Mouse (Mus musculus) gastrocnemius, postnatal 10 days (tissue): ENCODE measurements around the gene Vps53. TPM values are rescaled to one million over a fixed set of nuclear protein-coding genes. Genes with fewer than 3 reads are reported as not detected.
"Not testable (repeated sequence)": the region's sequence is repeated elsewhere in the genome, so short reads cannot be mapped to it uniquely, and the experiment has no call there.

ENCODE experiments used
- DNase-seq: peaks from one replicate; pipeline ENCODE4 v3.0.0; 2021; ENCODE audit warnings: mixed read lengths
- long read RNA-seq, 2 experiments: library from polyadenylated mRNA; stranded (forward); transcript quantifications; one replicate each; pipeline ENCODE4 v2.0.0; 2021
- total RNA-seq, 2 experiments: library from RNA; stranded (reverse); gene quantifications; 2 replicates each; pipeline ENCODE4 v1.2.3; 2021

The Vps53 gene
- total RNA-seq = 10 to 100 TPM; 27.3 TPM
- long read RNA-seq, experiment 1, transcript Vps53-201 (22 exons, 2,833 nt) = major isoform, 21 of 24 reads
- long read RNA-seq, experiment 1, partial matches to known transcripts = 1 of 24 reads
- long read RNA-seq, experiment 1, other reads (novel, unspliced or antisense) = 1 of 24 reads
- long read RNA-seq, experiment 2, transcript Vps53-201 (22 exons, 2,833 nt) = major isoform, 18 of 24 reads
- long read RNA-seq, experiment 2, partial matches to known transcripts = 2 of 24 reads
- long read RNA-seq, experiment 2, other reads (novel, unspliced or antisense) = 3 of 24 reads

DNA sequence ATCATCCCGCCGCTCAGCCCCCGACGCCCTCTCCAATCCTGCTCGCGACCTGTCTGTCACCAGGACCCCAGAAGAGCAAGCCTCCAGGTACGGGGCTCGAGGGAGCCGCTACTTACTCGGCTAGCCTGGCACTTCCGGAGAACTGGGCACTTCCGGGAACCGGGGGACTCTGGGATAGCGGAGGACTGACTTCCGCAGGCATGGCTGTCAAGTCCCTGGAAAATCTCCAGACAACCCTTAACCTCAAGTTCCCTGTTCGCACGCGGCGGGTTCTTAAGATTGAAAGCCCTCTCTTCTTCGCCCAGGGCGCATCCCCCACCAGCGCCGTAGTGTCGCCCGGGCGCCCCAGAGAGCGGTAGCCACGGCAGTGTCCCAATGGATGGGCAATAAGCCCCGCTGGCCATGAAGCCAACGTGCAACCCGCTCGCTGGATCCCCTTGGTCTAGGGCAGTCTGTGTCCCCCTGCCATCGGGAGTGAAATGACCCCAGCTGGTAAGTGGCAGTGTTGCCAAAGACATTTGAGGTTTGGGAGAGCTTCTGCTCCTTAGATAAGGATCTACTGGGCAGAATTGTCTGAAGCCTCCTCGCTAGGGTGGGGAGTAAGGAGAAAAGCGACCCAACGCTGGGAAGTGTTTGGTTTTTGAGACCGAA is at the start of gene Vps53, which contains the start of gene Fam57a:
TSS of gene Vps53 (minus strand) at position 153 of the 651 bp plus-strand sequence.
TSS of gene Fam57a (plus strand) at position 177 of the 651 bp plus-strand sequence.
- peak; percentile 80 for DNase-seq

- DNase-seq = no peak
Measured at GRCm38 (mm10) chr11:76225051-76225450, 45.6 kb upstream of the Vps53 start.

GRCm38 (mm10) chr11:76224631-76225030 is 45.2 kb upstream of the Vps53 start:
- DNase-seq = no peak

DNA sequence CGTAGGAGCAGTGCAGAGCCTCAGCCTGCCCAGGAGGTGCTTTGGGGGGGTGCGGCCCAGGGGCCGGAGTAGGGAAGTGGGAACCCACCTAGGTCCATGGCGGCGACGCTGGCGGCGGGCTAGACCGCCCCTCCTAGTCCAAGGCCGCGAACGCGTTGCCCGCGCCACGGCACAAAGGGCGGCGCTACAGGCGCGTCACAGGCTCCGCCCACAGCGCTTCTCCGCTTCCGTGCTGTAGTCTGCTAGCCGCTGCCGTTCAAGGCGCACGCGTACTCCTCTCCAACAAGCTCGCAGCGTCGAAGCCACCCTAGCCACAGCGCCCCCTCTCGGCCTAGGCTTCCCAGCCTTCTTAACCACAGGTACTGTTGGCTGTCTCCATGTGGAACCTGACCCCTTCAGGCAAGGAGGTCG is 37.9 kb upstream of the Vps53 start, which contains the start of the genes Dbil5 and Gemin4:
TSS of gene Dbil5 (plus strand) at position 219 of the 411 bp plus-strand sequence.
TSS of gene Gemin4 (minus strand) at position 275 of the 411 bp plus-strand sequence.
- peak; percentile 98 for DNase-seq

DNA sequence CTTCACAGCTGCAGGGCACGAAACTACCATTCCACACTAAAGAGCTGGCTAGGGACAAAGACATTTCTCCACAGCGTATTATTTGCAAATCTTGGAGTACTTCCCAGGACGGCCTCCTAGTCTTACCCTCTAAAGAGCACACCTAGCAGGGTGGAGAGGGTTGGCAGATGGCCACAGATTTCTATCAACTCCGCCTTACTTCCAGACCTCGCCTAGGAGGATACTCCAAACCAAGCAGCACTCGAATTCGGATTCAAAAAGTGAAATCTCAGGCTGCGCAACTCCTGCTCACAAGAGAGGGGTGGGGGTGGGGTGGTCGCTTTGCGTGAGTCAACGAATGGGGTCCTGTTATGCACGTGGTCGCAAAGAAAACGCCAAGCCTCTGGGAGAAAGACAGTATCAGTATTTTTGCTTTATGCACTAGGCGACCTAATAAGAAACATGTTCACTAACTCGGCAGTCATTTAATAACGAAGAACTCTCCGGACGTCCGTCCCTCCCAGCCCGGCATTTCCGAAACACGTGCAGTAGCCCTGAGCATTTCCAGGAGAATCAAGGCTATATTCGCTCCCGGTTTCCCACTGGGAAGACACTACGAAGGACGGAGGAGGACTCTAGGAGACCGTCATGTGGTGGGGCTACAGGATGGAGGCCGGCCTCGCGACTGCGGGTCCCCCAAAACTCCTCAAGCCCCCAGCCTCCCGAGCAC is 37.4 kb upstream of the Vps53 start:
- DNase-seq = peak; percentile 18

GRCm38 (mm10) chr11:76216049-76216540 is 36.6 kb upstream of the Vps53 start:
- DNase-seq = no peak

DNA sequence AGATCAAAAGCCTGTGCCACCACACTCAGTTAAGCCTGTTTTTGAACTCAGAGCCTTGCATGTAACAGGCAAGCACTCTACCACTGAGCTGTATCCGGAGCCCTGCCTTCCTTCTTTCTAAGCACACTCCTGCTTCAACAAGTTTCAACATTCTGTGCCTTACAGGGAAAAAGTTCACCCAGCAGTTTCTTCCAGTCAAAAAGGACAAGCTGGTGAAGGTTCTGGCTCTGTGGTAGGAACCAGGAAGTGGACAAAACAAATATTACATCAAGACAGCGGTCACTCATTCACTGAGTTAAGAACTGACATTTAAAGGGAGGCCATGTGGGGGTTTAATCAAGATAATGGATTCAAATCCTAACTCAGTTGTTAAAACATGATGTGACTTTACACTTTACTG is 35.6 kb upstream of the Vps53 start:
- DNase-seq = no peak

GRCm38 (mm10) chr11:76213841-76214240 is 34.4 kb upstream of the Vps53 start:
- DNase-seq = no peak

- DNase-seq = not testable (repeated sequence)
Measured at GRCm38 (mm10) chr11:76211595-76211994, 32.1 kb upstream of the Vps53 start.

DNA sequence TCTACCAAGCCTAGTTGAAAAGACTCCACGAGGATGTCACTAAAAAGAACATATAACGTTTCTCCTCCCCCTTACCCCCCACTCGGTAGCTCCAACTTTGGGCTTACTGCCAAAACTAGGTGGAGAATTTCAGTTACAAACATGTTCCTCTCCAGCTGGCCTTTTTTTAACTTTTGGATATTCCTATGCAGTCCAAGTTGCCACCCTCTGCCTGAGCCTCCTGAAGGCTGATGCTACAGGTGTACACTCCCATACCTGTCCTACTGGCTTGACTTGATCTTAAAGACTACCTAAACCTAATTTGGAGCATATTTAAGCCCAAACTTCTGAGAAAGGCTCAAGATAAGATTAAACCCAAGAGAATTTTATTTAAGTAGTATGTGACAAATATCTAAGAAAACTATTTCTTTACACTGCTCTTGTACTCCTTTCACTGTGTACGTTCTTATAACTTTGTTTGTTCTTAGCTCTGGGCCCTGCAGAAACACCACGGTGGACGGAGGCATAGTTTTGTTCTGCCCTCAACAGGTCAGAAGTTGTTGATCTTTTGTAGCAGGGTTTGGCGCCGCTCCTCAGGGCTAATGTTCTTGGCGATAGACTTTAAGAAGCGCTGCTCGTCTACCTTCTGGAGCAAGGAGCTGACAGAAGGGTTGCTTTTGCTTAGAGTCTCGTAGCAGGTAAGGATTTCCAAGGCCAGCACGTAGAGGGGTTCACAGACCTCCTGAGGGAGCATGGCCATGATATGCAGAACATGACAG is 31.0 kb upstream of the Vps53 start:
- DNase-seq = no peak

- no peak for DNase-seq
Measured at GRCm38 (mm10) chr11:76206793-76207192, 27.3 kb upstream of the Vps53 start.

DNA sequence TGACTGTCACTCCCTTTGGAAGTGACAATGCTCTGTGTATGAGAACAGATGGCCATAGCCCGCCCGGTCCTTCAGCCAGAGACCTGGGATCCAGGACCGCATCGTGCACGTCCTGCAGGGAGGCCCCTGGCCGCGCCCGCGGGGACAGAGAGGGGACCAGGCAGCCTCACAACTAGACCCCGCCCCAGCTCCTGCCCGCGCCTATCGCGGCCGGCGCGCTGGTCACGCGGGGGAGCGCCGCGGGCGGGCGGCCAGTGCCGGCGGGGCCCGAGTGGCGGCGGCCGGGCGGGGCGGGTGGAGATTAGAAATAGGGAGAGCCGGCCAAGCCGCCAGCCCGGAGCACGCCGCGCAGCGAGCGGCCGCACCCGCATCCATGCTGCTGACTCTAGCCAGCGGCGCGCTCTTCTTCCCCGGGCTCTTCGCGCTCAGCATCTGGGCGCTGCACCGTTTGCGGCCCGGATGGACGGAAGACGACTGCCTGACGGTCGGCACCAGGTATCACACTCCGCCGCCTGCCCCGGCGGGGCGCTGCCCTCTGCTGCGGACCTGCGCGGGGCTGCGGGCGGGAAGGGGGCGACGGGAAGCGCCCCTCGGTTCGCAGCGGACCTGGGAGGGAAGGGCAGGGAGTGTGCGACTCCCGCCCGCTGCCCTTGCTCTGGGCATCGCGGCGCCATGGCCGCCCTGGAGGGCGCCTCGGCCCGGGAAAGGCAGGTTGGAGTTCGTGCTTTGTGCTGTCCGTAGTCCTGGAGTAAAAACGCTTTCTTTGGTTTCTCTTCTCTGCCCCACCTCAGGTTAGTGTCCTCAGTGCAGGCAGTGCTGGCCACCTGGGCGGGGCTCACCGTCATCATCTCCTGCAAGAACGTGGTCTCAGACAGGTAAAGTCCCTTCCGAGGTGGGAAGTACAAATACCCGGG is 22.6 kb upstream of the Vps53 start:
- DNase-seq = peak; percentile 88

DNA sequence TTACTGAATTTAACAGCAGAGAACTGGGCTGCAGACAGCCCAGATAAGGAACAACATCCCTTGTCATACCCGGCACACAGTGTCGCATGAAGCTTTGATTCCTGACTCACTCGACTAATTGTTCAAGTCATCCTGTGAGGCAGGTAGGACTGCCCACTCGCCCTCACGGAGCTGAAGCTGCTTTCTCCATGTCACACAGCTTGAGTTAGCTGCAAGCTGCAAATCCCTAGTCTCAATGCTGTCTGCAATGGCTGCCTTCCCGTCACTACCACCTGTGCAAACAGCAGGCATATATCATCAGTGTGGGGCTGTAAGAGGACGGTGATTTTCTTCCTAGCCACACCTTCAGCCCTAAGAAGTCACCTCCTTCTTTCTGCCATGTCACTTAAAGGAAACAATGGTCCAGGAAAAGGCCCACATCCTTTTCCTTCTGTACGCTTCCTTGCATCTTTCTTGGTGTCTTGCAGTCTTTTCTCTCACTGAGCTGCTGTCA is 17.6 kb upstream of the Vps53 start:
- no peak for DNase-seq

- DNase-seq = no peak
Measured at GRCm38 (mm10) chr11:76196275-76196976, 17.0 kb upstream of the Vps53 start.

DNA sequence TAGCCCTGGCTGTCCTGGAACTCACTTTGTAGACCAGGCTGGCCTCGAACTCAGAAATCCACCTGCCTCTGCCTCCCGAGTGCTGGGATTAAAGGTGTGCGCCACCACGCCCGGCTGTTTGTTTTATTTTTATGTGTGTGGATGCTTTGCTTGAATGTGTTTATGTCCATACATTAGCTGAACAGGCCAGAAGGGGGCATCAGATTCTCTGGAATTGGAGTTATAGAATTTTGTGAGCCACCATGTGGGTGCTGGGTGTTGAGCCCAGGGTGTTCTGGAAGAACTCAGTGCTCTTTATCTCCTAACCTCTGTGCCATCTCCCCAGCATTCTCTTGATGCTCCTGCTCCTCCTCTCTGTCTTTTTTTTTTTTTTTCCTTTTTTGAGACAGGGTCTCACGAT is 7.5 kb upstream of the Vps53 start:
- DNase-seq = no peak

DNA sequence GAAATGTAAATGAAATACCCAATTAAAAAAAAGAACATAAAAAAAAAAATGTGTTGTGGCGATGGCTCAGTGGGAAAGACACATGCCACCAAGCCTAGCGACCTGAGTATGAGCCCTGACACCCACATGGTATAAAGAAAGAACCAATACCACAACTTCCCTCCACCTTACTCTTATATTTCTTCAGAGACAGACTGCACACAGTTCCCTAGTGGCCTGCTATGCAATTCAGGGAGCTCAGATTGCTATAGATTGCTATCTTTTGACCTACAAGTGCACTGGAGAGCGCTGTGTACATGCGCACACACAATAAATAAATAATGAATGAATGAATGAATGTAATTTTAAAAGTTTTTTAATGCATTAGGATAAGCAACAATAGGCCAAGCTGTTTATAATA is 4.3 kb upstream of the Vps53 start:
- DNase-seq = no peak

DNA sequence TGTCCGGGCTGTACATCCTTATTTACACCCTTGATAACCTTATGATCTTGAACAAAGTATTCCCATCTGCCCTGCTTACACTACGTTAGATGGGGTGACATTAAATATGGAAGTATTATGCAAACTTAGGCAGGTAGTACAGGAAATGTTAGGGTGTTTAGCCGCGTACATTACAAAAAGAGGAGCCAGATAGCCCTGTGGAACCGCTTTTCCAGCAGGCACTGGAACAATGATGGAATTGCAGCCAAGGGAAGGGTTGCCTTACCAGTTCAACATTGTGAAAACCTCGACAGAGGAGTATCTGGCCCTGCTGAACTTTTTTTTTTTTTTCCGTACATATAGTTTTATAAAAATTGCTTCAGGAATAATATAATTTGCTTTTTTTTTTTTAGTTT is 696 bp upstream of the Vps53 start:
- DNase-seq = no peak

DNA sequence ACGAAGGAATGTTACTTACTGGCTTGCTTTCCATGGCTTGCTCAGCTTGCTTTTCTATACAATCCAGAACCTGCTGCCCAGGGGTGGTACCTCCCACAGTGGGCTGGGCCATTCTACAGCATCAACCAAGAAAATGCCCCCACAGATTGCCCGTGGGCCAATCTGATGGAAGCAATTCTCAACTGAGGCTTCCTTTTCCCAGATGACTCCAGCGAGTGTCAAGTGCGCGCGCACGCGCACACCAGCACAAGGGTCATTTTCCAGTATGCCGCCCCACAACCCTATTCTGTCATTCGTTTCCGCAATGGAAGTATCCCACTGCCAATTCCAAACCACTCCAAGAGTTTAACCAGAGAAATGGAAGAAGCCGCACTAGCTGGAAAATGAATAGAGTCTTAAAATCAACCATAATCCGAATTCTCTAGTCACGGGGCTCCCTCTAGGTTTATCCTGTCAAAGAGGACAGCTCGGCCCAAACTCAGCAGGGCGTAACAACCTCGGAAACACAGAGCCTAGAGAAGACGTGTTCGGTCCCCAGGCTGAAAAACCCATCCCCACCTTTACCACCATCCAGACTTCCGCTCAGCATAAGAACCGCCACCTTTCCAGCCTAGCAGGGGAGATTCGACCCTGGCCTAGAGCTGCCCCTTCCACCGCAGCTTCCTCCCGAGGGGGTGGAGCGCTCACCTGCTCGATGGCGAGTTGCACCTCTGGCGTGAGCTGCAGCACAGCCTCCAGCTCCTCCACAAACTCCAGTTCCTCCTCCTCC is 537 bp downstream of the Vps53 start:
- peak; percentile 11 for DNase-seq

GRCm38 (mm10) chr11:76170207-76170606 is 9.2 kb downstream of the Vps53 start:
- no peak for DNase-seq
